Mouse (Mus musculus): ENCODE measurements at regions not wholly inside any gene's neighbourhood (a gene's known extent, or its start where the extent isn't known, plus 50 kb on each side); places are given as distances from the start of the nearest gene placed in this dataset.

GRCm38 (mm10) chr17:14476707-14477106, 197.4 kb downstream of the Smoc2 start:
- no peak overlapping the region for H3K4me3 ChIP-seq
- H3K27ac ChIP-seq = no peak overlapping the region
- no peak for DNase-seq (ENCODE audit: extremely low spot score in 1 of 2, low spot score in 2 of 2)
- TF ChIP-seq CTCF (IDR thresholded peaks at IDR 0.05) = no peak
- intact Hi-C loops (cut with DNase I) = no loop called here

GRCm38 (mm10) chr17:14475778-14476647, 196.7 kb downstream of the Smoc2 start:
- DNase-seq (ENCODE audit: extremely low spot score in 1 of 2, low spot score in 2 of 2) = no peak
- TF ChIP-seq CTCF (IDR thresholded peaks at IDR 0.05) = no peak
- intact Hi-C loops (cut with DNase I) = no loop called here
- H3K27ac ChIP-seq = no peak overlapping the region
- no peak overlapping the region for H3K4me3 ChIP-seq

GRCm38 (mm10) chr17:14475277-14475676, 196.0 kb downstream of the Smoc2 start:
- Histone ChIP-seq H3K27ac (no peak overlapping the region), H3K4me3 (no peak overlapping the region)
- intact Hi-C loops (cut with DNase I) = no loop called here
- no peak for DNase-seq (ENCODE audit: extremely low spot score in 1 of 2, low spot score in 2 of 2)
- TF ChIP-seq CTCF (IDR thresholded peaks at IDR 0.05) = no peak

- no peak for TF ChIP-seq CTCF (IDR thresholded peaks at IDR 0.05)
- Histone ChIP-seq H3K27ac (no peak overlapping the region), H3K4me3 (no peak overlapping the region)
- no peak for DNase-seq (ENCODE audit: extremely low spot score in 1 of 2, low spot score in 2 of 2)
- intact Hi-C loops (cut with DNase I) = no loop called here
Measured at GRCm38 (mm10) chr17:14468754-14469488, 189.6 kb downstream of the Smoc2 start.

GRCm38 (mm10) chr17:14455251-14455743, 176.0 kb downstream of the Smoc2 start:
- intact Hi-C loops (cut with DNase I) = no loop called here
- TF ChIP-seq CTCF (IDR thresholded peaks at IDR 0.05) = no peak
- no peak for DNase-seq (ENCODE audit: extremely low spot score in 1 of 2, low spot score in 2 of 2)
- H3K4me3 ChIP-seq = no peak overlapping the region
- no peak overlapping the region for H3K27ac ChIP-seq

All from left cerebral cortex, adult 2 months (tissue).